Mouse (Mus musculus) testis, adult 2 months (tissue): ENCODE results near the gene Hscb. TPM values are rescaled to one million over a fixed set of nuclear protein-coding genes. Genes with fewer than 3 reads are reported as not detected.

Experiments
- H3K27ac ChIP-seq: fragments of 200-500 bp; 2 replicates; pipeline ENCODE4 v1.5.1; 2012; ENCODE audit warnings: low read depth, low read length; ENCODE audit not compliant: control insufficient read depth, insufficient read depth
- H3K27me3 ChIP-seq: fragments of 200-500 bp; 2 replicates; pipeline ENCODE4 v1.6.1; 2012; ENCODE audit warnings: mild to moderate bottlenecking, low read length, moderate library complexity; ENCODE audit not compliant: control insufficient read depth, insufficient read depth
- H3K36me3 ChIP-seq: fragments of 200-500 bp; 2 replicates; pipeline ENCODE4 v1.6.1; 2012; ENCODE audit warnings: mild to moderate bottlenecking, low read length; ENCODE audit not compliant: control insufficient read depth, insufficient read depth
- H3K4me1 ChIP-seq: fragments of 200-500 bp; 2 replicates; pipeline ENCODE4 v1.6.1; 2012; ENCODE audit warnings: low read length; ENCODE audit not compliant: control insufficient read depth, insufficient read depth
- H3K4me3 ChIP-seq: fragments of 200-500 bp; 2 replicates; pipeline ENCODE4 v1.5.1; 2012; ENCODE audit warnings: low read depth, mild to moderate bottlenecking, low read length, moderate library complexity, mixed read lengths; ENCODE audit not compliant: control insufficient read depth
- CTCF ChIP-seq: fragments of 200-500 bp; IDR thresholded peaks from 2 replicates; pipeline ENCODE4 v1.5.1; 2012; ENCODE audit warnings: low read depth, mild to moderate bottlenecking, inconsistent platforms, low read length, moderate library complexity; ENCODE audit not compliant: control insufficient read depth, insufficient read depth, insufficient replicate concordance
- POLR2A ChIP-seq: fragments of 200-500 bp; IDR thresholded peaks from 2 replicates; pipeline ENCODE4 v1.6.1; 2012; ENCODE audit warnings: low read depth, mild to moderate bottlenecking, inconsistent platforms, low read length, moderate library complexity; ENCODE audit not compliant: control insufficient read depth
- polyA plus RNA-seq: library from polyadenylated mRNA; depleted of rRNA; stranded (reverse); fragments of >200 nt; gene quantifications from 2 replicates; pipeline ENCODE4 v1.2.3, GENCODE M21; 2012

Gene Hscb
- polyA plus RNA-seq, 1 experiment = 16.3 TPM

- H3K27me3 ChIP-seq = no peaks in the 10 kb centered on the region
- H3K4me3 ChIP-seq = no peak overlapping the region
- no peak overlapping the region for H3K27ac ChIP-seq
- no peaks in the 10 kb centered on the region; the same call in 1 of the 2 replicates for H3K4me1 ChIP-seq
- TF ChIP-seq CTCF (no peak), POLR2A (no peak)
- H3K36me3 ChIP-seq = no peaks in the 10 kb centered on the region; the same call in none of the 2 replicates
These were observed 38.4 kb downstream of the Hscb start for GRCm38 (mm10) chr5:110801036-110801624.

GRCm38 (mm10) chr5:110797696-110798095 is 41.9 kb downstream of the Hscb start:
- H3K36me3 ChIP-seq = peaks cover 2% of the 10 kb centered on the region
- no peaks in the 10 kb centered on the region for H3K27me3 ChIP-seq
- TF ChIP-seq POLR2A (no peak), CTCF (no peak)

GRCm38 (mm10) chr5:110794363-110794762 is 45.2 kb downstream of the Hscb start:
- Histone ChIP-seq H3K27me3 (no peaks in the 10 kb centered on the region), H3K4me3 (no peak overlapping the region), H3K36me3 (peaks cover 2% of the 10 kb centered on the region), H3K4me1 (no peaks in the 10 kb centered on the region), H3K27ac (no peak overlapping the region)
- TF ChIP-seq CTCF (no peak), POLR2A (no peak)

More at GRCm38 (mm10) chr5:110797696-110798095, 41.9 kb downstream of the Hscb start:
- no peak overlapping the region for H3K27ac ChIP-seq
- H3K4me3 ChIP-seq = no peak overlapping the region
- no peaks in the 10 kb centered on the region; the same call in 1 of the 2 replicates for H3K4me1 ChIP-seq

DNA sequence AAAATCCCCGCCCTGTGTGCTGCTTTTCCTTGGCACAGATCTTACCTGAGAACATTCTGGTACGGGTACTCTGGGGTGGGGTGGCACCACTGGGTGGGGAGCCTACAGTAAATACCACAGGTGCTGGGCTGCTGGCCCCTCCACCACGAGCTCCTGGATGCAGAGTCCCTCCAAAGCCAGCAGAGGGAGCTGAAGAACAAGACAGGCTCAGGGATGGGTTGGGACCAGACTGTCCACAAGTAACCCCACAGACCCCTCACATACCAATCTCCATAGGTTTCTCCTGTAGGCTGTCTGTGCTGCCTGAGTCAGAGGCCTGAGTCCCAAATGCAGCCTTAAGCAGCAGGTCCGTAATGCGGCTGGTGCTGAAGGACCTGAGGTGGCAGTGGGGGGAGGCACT is 50.9 kb downstream of the Hscb start:
- no peaks in the 10 kb centered on the region for H3K4me1 ChIP-seq
- TF ChIP-seq POLR2A = no peak
- peak; percentile 50; the same call in 1 of the 2 replicates for TF ChIP-seq CTCF
- no peaks in the 10 kb centered on the region; the same call in none of the 2 replicates for H3K36me3 ChIP-seq
- no peak overlapping the region for H3K27ac ChIP-seq
- no peaks in the 10 kb centered on the region for H3K27me3 ChIP-seq
- H3K4me3 ChIP-seq = peak overlapping the region; percentile 20

DNA sequence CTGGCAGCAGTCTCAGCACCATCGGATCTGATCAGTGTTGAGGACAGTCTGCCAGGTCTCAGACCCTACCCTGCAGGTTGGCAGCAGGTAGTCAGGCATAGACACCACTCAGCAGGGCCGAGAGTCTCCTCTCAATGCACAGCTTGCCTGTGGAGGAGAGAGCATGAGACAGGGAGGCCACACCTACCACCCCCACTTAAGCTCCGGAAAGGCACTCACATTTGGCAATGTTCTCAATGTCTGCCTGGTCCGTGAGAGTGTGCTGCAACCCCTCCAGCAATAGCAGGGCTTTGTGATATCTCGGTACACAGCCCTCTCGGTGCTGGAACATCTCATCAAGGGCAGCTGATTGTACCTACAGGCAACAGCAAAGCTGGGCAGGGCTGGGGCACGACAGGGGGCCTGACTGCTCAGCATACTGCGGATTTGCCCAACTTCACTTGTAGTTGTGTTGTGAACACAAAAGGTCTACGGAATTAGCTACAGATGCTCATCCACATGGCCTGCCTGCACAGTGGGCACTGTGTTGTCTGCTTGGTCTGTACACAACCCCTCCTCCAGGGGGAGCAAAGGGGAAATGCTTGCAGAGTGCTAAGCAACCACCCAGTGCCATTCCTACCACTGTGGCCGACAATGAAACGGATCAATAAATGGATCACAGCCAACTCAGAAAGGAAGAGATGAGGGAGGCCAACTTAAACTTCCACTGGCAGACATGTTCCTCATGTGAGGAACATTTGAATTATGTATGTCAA is 53.3 kb downstream of the Hscb start:
- H3K4me3 ChIP-seq = no peak overlapping the region
- H3K36me3 ChIP-seq = no peaks in the 10 kb centered on the region; the same call in 1 of the 2 replicates
- H3K27me3 ChIP-seq = no peaks in the 10 kb centered on the region

DNA sequence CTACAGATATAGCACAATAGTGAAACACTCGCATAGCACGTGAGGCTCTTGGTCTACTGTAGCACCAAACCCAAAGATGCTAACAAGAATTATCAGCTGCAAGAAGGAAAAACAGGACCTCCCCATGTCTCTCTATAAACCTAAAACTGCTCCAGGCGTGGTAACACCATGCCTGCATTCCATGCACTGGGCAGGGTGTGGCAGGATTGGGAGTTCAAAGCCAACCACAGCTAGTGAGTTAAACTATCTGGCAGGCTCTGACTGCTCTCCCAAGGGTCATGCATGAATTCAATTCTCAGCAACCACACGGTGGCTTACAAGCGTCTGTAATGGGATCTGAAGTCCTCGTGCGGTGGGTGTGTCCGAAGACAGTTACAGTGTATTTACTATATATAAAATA is 56.4 kb downstream of the Hscb start:
- Histone ChIP-seq H3K4me1 (peaks cover 13% of the 10 kb centered on the region), H3K36me3 (no peaks in the 10 kb centered on the region), H3K27me3 (no peaks in the 10 kb centered on the region), H3K4me3 (no peak overlapping the region), H3K27ac (no peak overlapping the region)
- TF ChIP-seq POLR2A (no peak), CTCF (no peak)

More for the DNA sequence above, 53.3 kb downstream of the Hscb start:
- Histone ChIP-seq H3K4me1 (0 out of 2 replicates have a peak, but pooled peaks cover under 1% of the 10 kb centered on the region), H3K27ac (no peak overlapping the region)
- TF ChIP-seq CTCF (no peak; the same call in 1 of the 2 replicates), POLR2A (no peak)

DNA sequence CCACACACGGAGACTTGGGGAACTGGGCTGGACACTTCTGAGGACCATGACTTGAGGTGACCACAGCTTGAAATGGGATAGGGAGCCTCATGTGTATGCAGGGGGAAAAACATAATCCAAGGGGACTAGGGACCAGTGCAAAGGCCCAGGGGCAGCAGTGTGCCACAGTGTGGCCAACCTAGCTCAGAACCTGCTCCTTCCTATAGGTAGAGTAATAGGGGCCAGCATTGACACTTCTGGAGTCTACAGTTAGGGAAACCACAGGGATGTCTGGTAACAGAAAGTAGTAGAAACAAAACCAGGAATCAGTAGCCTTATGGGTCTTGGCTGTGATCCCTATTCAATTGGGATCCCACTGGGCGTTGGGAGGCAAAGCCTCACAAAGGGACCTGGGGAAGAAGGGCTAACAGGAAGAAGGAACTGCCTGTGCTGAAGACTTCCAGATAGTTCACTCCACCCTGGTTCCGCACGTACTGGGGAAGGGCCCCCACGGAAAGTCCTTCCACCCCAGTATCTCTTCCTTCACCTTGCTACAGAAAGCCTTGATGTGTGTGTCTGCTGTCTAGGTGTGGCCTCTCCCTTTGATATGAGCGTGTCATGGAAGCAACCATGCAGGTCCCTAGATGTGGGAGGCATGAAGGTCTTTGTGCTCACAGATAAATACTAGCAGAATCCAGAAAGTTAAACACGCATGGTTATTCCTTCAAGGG is 57.9 kb downstream of the Hscb start:
- no peak for TF ChIP-seq POLR2A
- H3K4me3 ChIP-seq = no peak overlapping the region
- no peaks in the 10 kb centered on the region for H3K36me3 ChIP-seq
- no peak overlapping the region for H3K27ac ChIP-seq
- H3K4me1 ChIP-seq = peaks cover 13% of the 10 kb centered on the region
- no peaks in the 10 kb centered on the region for H3K27me3 ChIP-seq
